Mouse (Mus musculus): Measurements from ENCODE around the gene Iqgap2. TPM values are rescaled to one million over a fixed set of nuclear protein-coding genes. Genes with fewer than 3 reads are reported as not detected.

The Iqgap2 gene
- polyA plus RNA-seq, 1 experiment from 2014 or later, result 16.5 TPM

- Histone ChIP-seq H3K27me3 (ENCODE audit: control insufficient read depth, insufficient read depth, low read length) (no peaks in the 10 kb centered on the region), H3K4me1 (replicated peaks; ENCODE audit: control insufficient read depth, insufficient read depth) (no peaks in the 10 kb centered on the region), H3K4me3 (ENCODE audit: low read depth, low read length) (no peak overlapping the region), H3K9me3 (ENCODE audit: control insufficient read depth, low read length) (no peaks in the 10 kb centered on the region), H3K27ac (replicated peaks) (no peak overlapping the region), H3K9ac (ENCODE audit: low read length) (no peak overlapping the region), H3K36me3 (ENCODE audit: control insufficient read depth, insufficient read depth, low read length) (no peaks in the 10 kb centered on the region), H3K4me2 (replicated peaks; ENCODE audit: low read depth) (no peak overlapping the region)
- 87% methylated on average over 9 of the region's 9 CpGs for WGBS
- no peak for DNase-seq (ENCODE audit: low spot score)
- no peak for ATAC-seq (ENCODE audit: low FRiP score, low TSS enrichment)
- TF ChIP-seq CTCF (IDR thresholded peaks at IDR 0.05; ENCODE audit: low read depth), result no peak
- TF ChIP-seq EP300 (optimal IDR thresholded peaks at IDR 0.05), result no peak
Measured at GRCm38 (mm10) chr13:95881427-95881826, 10.3 kb downstream of the Iqgap2 start.

- no peak overlapping the region for H3K9ac ChIP-seq (ENCODE audit: low read length)
- no peaks in the 10 kb centered on the region for H3K4me1 ChIP-seq (replicated peaks; ENCODE audit: control insufficient read depth, insufficient read depth)
- no peak overlapping the region for H3K4me2 ChIP-seq (replicated peaks; ENCODE audit: low read depth)
- H3K4me3 ChIP-seq (ENCODE audit: low read depth, low read length), result no peak overlapping the region
- DNase-seq (ENCODE audit: low spot score) (peak; percentile 78), ATAC-seq (ENCODE audit: low FRiP score, low TSS enrichment) (peak; percentile 87)
- H3K27ac ChIP-seq (replicated peaks), result 0 out of 2 replicates have a peak overlapping the region, but pooled peaks have one; percentile 14
- TF ChIP-seq EP300 (optimal IDR thresholded peaks at IDR 0.05) (no peak), CTCF (IDR thresholded peaks at IDR 0.05; ENCODE audit: low read depth) (no peak)
- H3K36me3 ChIP-seq (ENCODE audit: control insufficient read depth, insufficient read depth, low read length), result no peaks in the 10 kb centered on the region
- H3K27me3 ChIP-seq (ENCODE audit: control insufficient read depth, insufficient read depth, low read length), result no peaks in the 10 kb centered on the region
- 31% methylated on average over 6 of the region's 6 CpGs for WGBS
- no peaks in the 10 kb centered on the region for H3K9me3 ChIP-seq (ENCODE audit: control insufficient read depth, low read length)
Measured at GRCm38 (mm10) chr13:95880633-95881032, 11.1 kb downstream of the Iqgap2 start.

GRCm38 (mm10) chr13:95871993-95872392 is 19.7 kb downstream of the Iqgap2 start:
- Histone ChIP-seq H3K4me1 (replicated peaks; ENCODE audit: control insufficient read depth, insufficient read depth) (0 out of 2 replicates have a peak, but pooled peaks cover 3% of the 10 kb centered on the region), H3K9me3 (ENCODE audit: control insufficient read depth, low read length) (no peaks in the 10 kb centered on the region), H3K36me3 (ENCODE audit: control insufficient read depth, insufficient read depth, low read length) (no peaks in the 10 kb centered on the region), H3K4me2 (replicated peaks; ENCODE audit: low read depth) (no peak overlapping the region), H3K27me3 (ENCODE audit: control insufficient read depth, insufficient read depth, low read length) (no peaks in the 10 kb centered on the region), H3K4me3 (ENCODE audit: low read depth, low read length) (no peak overlapping the region), H3K27ac (replicated peaks) (no peak overlapping the region), H3K9ac (ENCODE audit: low read length) (no peak overlapping the region)
- ATAC-seq (ENCODE audit: low FRiP score, low TSS enrichment), result no peak
- TF ChIP-seq CTCF (IDR thresholded peaks at IDR 0.05; ENCODE audit: low read depth) (no peak), EP300 (optimal IDR thresholded peaks at IDR 0.05) (no peak)
- 50% methylated on average over 4 of the region's 4 CpGs for WGBS
- DNase-seq (ENCODE audit: low spot score), result no peak

GRCm38 (mm10) chr13:95870626-95871025 is 21.1 kb downstream of the Iqgap2 start:
- no peaks in the 10 kb centered on the region for H3K9me3 ChIP-seq (ENCODE audit: control insufficient read depth, low read length)
- no peak overlapping the region for H3K27ac ChIP-seq (replicated peaks)
- TF ChIP-seq EP300 (optimal IDR thresholded peaks at IDR 0.05), result no peak
- no peak for TF ChIP-seq CTCF (IDR thresholded peaks at IDR 0.05; ENCODE audit: low read depth)
- ATAC-seq (ENCODE audit: low FRiP score, low TSS enrichment) (no peak), DNase-seq (ENCODE audit: low spot score) (no peak)
- H3K4me3 ChIP-seq (ENCODE audit: low read depth, low read length), result no peak overlapping the region
- H3K9ac ChIP-seq (ENCODE audit: low read length), result no peak overlapping the region
- H3K27me3 ChIP-seq (ENCODE audit: control insufficient read depth, insufficient read depth, low read length), result no peaks in the 10 kb centered on the region
- H3K4me2 ChIP-seq (replicated peaks; ENCODE audit: low read depth), result no peak overlapping the region
- 0 out of 2 replicates have a peak, but pooled peaks cover 3% of the 10 kb centered on the region for H3K4me1 ChIP-seq (replicated peaks; ENCODE audit: control insufficient read depth, insufficient read depth)
- 83% methylated on average over 8 of the region's 8 CpGs for WGBS
- H3K36me3 ChIP-seq (ENCODE audit: control insufficient read depth, insufficient read depth, low read length), result no peaks in the 10 kb centered on the region

GRCm38 (mm10) chr13:95868896-95869540 is 22.7 kb downstream of the Iqgap2 start:
- Histone ChIP-seq H3K36me3 (ENCODE audit: control insufficient read depth, insufficient read depth, low read length) (no peaks in the 10 kb centered on the region), H3K9me3 (ENCODE audit: control insufficient read depth, low read length) (no peaks in the 10 kb centered on the region), H3K27ac (replicated peaks) (no peak overlapping the region), H3K4me1 (replicated peaks; ENCODE audit: control insufficient read depth, insufficient read depth) (0 out of 2 replicates have a peak, but pooled peaks cover 3% of the 10 kb centered on the region), H3K9ac (ENCODE audit: low read length) (no peak overlapping the region), H3K27me3 (ENCODE audit: control insufficient read depth, insufficient read depth, low read length) (no peaks in the 10 kb centered on the region), H3K4me2 (replicated peaks; ENCODE audit: low read depth) (no peak overlapping the region), H3K4me3 (ENCODE audit: low read depth, low read length) (no peak overlapping the region)
- ATAC-seq (ENCODE audit: low FRiP score, low TSS enrichment) (no peak), DNase-seq (ENCODE audit: low spot score) (no peak)
- 74% methylated on average over 8 of the region's 8 CpGs for WGBS
- TF ChIP-seq CTCF (IDR thresholded peaks at IDR 0.05; ENCODE audit: low read depth), result no peak
- TF ChIP-seq EP300 (optimal IDR thresholded peaks at IDR 0.05), result no peak

- peak; percentile 72; the same call in 1 of the 2 replicates for ATAC-seq (ENCODE audit: low FRiP score, low TSS enrichment)
- DNase-seq (ENCODE audit: low spot score), result no peak
- H3K27me3 ChIP-seq (ENCODE audit: control insufficient read depth, insufficient read depth, low read length), result no peaks in the 10 kb centered on the region
- H3K9me3 ChIP-seq (ENCODE audit: control insufficient read depth, low read length), result no peaks in the 10 kb centered on the region
- H3K4me3 ChIP-seq (ENCODE audit: low read depth, low read length), result no peak overlapping the region
- TF ChIP-seq CTCF (IDR thresholded peaks at IDR 0.05; ENCODE audit: low read depth), result no peak
- no peak for TF ChIP-seq EP300 (optimal IDR thresholded peaks at IDR 0.05)
- H3K36me3 ChIP-seq (ENCODE audit: control insufficient read depth, insufficient read depth, low read length), result no peaks in the 10 kb centered on the region
- no peak overlapping the region for H3K4me2 ChIP-seq (replicated peaks; ENCODE audit: low read depth)
- no peak overlapping the region for H3K9ac ChIP-seq (ENCODE audit: low read length)
- H3K27ac ChIP-seq (replicated peaks), result no peak overlapping the region
- WGBS, result 67% methylated on average over 8 of the region's 8 CpGs
- H3K4me1 ChIP-seq (replicated peaks; ENCODE audit: control insufficient read depth, insufficient read depth), result no peaks in the 10 kb centered on the region
Measured at GRCm38 (mm10) chr13:95862201-95862600, 29.5 kb downstream of the Iqgap2 start.
